Mouse (Mus musculus) bone marrow macrophage, adult 2 months (primary cell): ENCODE measurements around the gene Pik3r5.

Source experiments
- CTCF ChIP-seq: IDR thresholded peaks from 2 replicates; pipeline ENCODE4 v1.5.1; 2012; ENCODE audit warnings: low read depth, mild to moderate bottlenecking, low read length, moderate library complexity
- POLR2A ChIP-seq: IDR thresholded peaks from 2 replicates; pipeline ENCODE4 v1.6.1; 2012; ENCODE audit warnings: mild to moderate bottlenecking, low read depth, low read length, borderline replicate concordance

GRCm38 (mm10) chr11:68385921-68386588 is 45.9 kb upstream of the Pik3r5 start:
- TF ChIP-seq CTCF (no peak), POLR2A (no peak)
